Mouse (Mus musculus) naive thymus-derived CD4-positive, alpha-beta T cell, adult 2 months (primary cell): Measurements from ENCODE around the gene Nsg2.

ENCODE experiments used
- DNase-seq: peaks from one replicate; pipeline ENCODE4 v3.0.0-alpha.2; 2011; ENCODE audit warnings: low read depth

Nsg2 gene

GRCm38 (mm10) chr11:32013014-32013427, 12.8 kb downstream of the Nsg2 start:
- peak; percentile 49 for DNase-seq

- DNase-seq = peak; percentile 60
Observed at GRCm38 (mm10) chr11:32013561-32013960, 13.3 kb downstream of the Nsg2 start.

- no peak for DNase-seq
Observed at GRCm38 (mm10) chr11:32018201-32018600, 17.9 kb downstream of the Nsg2 start.

GRCm38 (mm10) chr11:32020031-32020965, 20.0 kb downstream of the Nsg2 start:
- DNase-seq = peak; percentile 71

- DNase-seq = no peak
Observed at GRCm38 (mm10) chr11:32026634-32027033, 26.4 kb downstream of the Nsg2 start.

GRCm38 (mm10) chr11:32027474-32028342, 27.4 kb downstream of the Nsg2 start:
- DNase-seq = no peak

- DNase-seq = no peak
Observed at GRCm38 (mm10) chr11:32028605-32029004, 28.3 kb downstream of the Nsg2 start.

GRCm38 (mm10) chr11:32029356-32029755, 29.1 kb downstream of the Nsg2 start:
- DNase-seq = no peak

GRCm38 (mm10) chr11:32031396-32031795, 31.1 kb downstream of the Nsg2 start:
- DNase-seq = no peak

- no peak for DNase-seq
Observed at GRCm38 (mm10) chr11:32032053-32032452, 31.8 kb downstream of the Nsg2 start.

GRCm38 (mm10) chr11:32035831-32036230, 35.6 kb downstream of the Nsg2 start:
- DNase-seq = no peak

GRCm38 (mm10) chr11:32039656-32040055, 39.4 kb downstream of the Nsg2 start:
- peak; percentile 70 for DNase-seq

- DNase-seq = no peak
Observed at GRCm38 (mm10) chr11:32057389-32057788, 57.1 kb downstream of the Nsg2 start.

GRCm38 (mm10) chr11:32057861-32058260, 57.6 kb downstream of the Nsg2 start:
- no peak for DNase-seq

GRCm38 (mm10) chr11:32061020-32061419, 60.8 kb downstream of the Nsg2 start:
- peak; percentile 34 for DNase-seq

GRCm38 (mm10) chr11:32061874-32062273, 61.6 kb downstream of the Nsg2 start:
- DNase-seq = peak; percentile 90

GRCm38 (mm10) chr11:32063775-32064510, 63.7 kb downstream of the Nsg2 start:
- no peak for DNase-seq

- DNase-seq = no peak
Observed at GRCm38 (mm10) chr11:32064511-32064862, 64.2 kb downstream of the Nsg2 start.

- no peak for DNase-seq
Observed at GRCm38 (mm10) chr11:32068736-32069490, 68.7 kb downstream of the Nsg2 start.

GRCm38 (mm10) chr11:32075163-32075562, 74.9 kb downstream of the Nsg2 start:
- no peak for DNase-seq

- DNase-seq = no peak
Observed at GRCm38 (mm10) chr11:32083462-32083861, 83.2 kb downstream of the Nsg2 start.
